Mouse (Mus musculus) heart, adult 2 months (tissue): Measurements from ENCODE around the gene Abhd17a.

Experiments used
- CTCF ChIP-seq: fragments of 200-600 bp; IDR thresholded peaks from 2 replicates; pipeline ENCODE4 v1.8.1; 2022; ENCODE audit warnings: antibody characterized with exemption, mild to moderate bottlenecking, moderate library complexity
- EP300 ChIP-seq: fragments of 200-500 bp; IDR thresholded peaks from 2 replicates; pipeline ENCODE4 v1.6.1; 2011; ENCODE audit warnings: low read depth, low read length, control low read depth; ENCODE audit not compliant: insufficient read depth

GRCm38 (mm10) chr10:80569664-80570066, 20.5 kb downstream of the Abhd17a start:
- TF ChIP-seq EP300 (no peak), CTCF (no peak)
